Comparison of ENCODE assay signal across 9 mouse cellular contexts in genomic region chr7:142349308-142349961, GRCm38 (mm10). TPM values are rescaled to one million over a fixed set of nuclear protein-coding genes. Genes with fewer than 3 reads are reported as not detected.
A peak's percentile ranks its signal among the peaks of the same experiment; 100 is the strongest.
DNase-seq lines count a peak whose midpoint lies in the region; ATAC-seq lines count a peak whose summit lies in the region.
"Had no signal": no experiment of that assay in that cellular context is flagged by ENCODE, and none has a peak within 500 bp of the region (broad histone marks: within the 10 kb centered on the region; RNA-seq: fewer than 3 reads in every experiment).

No protein-coding gene starts in this region.

- WGBS in kidney, embryonic 16.5 days = 24% methylated on average over 9 of the region's 9 CpGs
- 23% methylated on average over 9 of the region's 9 CpGs for whole genome bisulfite sequencing in embryonic facial prominence, embryonic 14.5 days
- WGBS in midbrain, embryonic 14.5 days = 21% methylated on average over 9 of the region's 9 CpGs

- peaks cover 11% of the 10 kb centered on the region for H3K4me1 ChIP-seq in kidney, embryonic 16.5 days (ENCODE audit: insufficient read depth, low read length)
- H3K4me1 ChIP-seq in embryonic facial prominence, embryonic 14.5 days (ENCODE audit: control insufficient read depth, insufficient read depth, low read length) = peaks cover 5% of the 10 kb centered on the region; the same call in 1 of the 2 replicates
- 0 out of 2 replicates have a peak, but pooled peaks cover 10% of the 10 kb centered on the region for H3K4me1 ChIP-seq in midbrain, embryonic 14.5 days (ENCODE audit: control insufficient read depth, insufficient read depth, low read length)

- DNase-seq in kidney, adult 11 months = no peak
- DNase-seq in embryonic facial prominence, embryonic 14.5 days (ENCODE audit: low spot score) = peak; percentile 82
- peak; percentile 60 to 78 for DNase-seq in layer of hippocampus, adult 18-20 months (ENCODE audit: low spot score in 2 of 2)
- DNase-seq in midbrain, embryonic 14.5 days = peak; percentile 74
- no peak for DNase-seq in embryo, embryonic 9.5 days (ENCODE audit: extremely low spot score)
- DNase-seq in cerebellum, postnatal 36 days = no peak
- DNase-seq in ovary, postnatal 14 days (ENCODE audit: low spot score) = no peak

- H3K27me3 ChIP-seq in kidney, embryonic 16.5 days (ENCODE audit: insufficient read depth, low read length) = no peaks in the 10 kb centered on the region
- no peaks in the 10 kb centered on the region for H3K27me3 ChIP-seq in embryonic facial prominence, embryonic 14.5 days (replicated peaks; ENCODE audit: control insufficient read depth, insufficient read depth, low read length)
- no peaks in the 10 kb centered on the region for H3K27me3 ChIP-seq in midbrain, embryonic 14.5 days (ENCODE audit: control insufficient read depth, insufficient read depth, low read length)

- H3K9ac ChIP-seq in kidney, embryonic 16.5 days (replicated peaks; ENCODE audit: low read length) = no peak overlapping the region
- 0 out of 2 replicates have a peak overlapping the region, but pooled peaks have one; percentile 21 for H3K9ac ChIP-seq in embryonic facial prominence, embryonic 14.5 days (ENCODE audit: low read depth, low read length)
- H3K9ac ChIP-seq in midbrain, embryonic 14.5 days (replicated peaks; ENCODE audit: low read length) = no peak overlapping the region

- no peak overlapping the region for H3K4me3 ChIP-seq in kidney, embryonic 16.5 days (ENCODE audit: low read length)
- no peak overlapping the region for H3K4me3 ChIP-seq in embryonic facial prominence, embryonic 14.5 days (ENCODE audit: low read depth, low read length)
- H3K4me3 ChIP-seq in midbrain, embryonic 14.5 days (replicated peaks; ENCODE audit: low read depth, low read length) = no peak overlapping the region

- H3K4me2 ChIP-seq in kidney, embryonic 16.5 days (replicated peaks; ENCODE audit: low read depth, low read length) = no peak overlapping the region
- no peak overlapping the region for H3K4me2 ChIP-seq in embryonic facial prominence, embryonic 14.5 days (ENCODE audit: low read depth, low read length)
- no peak overlapping the region for H3K4me2 ChIP-seq in midbrain, embryonic 14.5 days (ENCODE audit: low read length)

- peak; percentile 70 for ATAC-seq in kidney, embryonic 16.5 days (ENCODE audit: low FRiP score, low TSS enrichment)
- ATAC-seq in embryonic facial prominence, embryonic 14.5 days (ENCODE audit: low read depth) = peak; percentile 83
- ATAC-seq in midbrain, embryonic 14.5 days (ENCODE audit: low FRiP score, low TSS enrichment) = peak; percentile 57; the same call in 1 of the 2 replicates

- no peaks in the 10 kb centered on the region for H3K9me3 ChIP-seq in kidney, embryonic 16.5 days (ENCODE audit: low read length)
- H3K9me3 ChIP-seq in embryonic facial prominence, embryonic 14.5 days (ENCODE audit: control insufficient read depth, low read length) = no peaks in the 10 kb centered on the region
- no peaks in the 10 kb centered on the region for H3K9me3 ChIP-seq in midbrain, embryonic 14.5 days (ENCODE audit: control insufficient read depth, low read length)

- H3K36me3 ChIP-seq in kidney, embryonic 16.5 days (ENCODE audit: insufficient read depth, low read length) = no peaks in the 10 kb centered on the region
- H3K36me3 ChIP-seq in embryonic facial prominence, embryonic 14.5 days (ENCODE audit: control insufficient read depth, insufficient read depth, low read length) = no peaks in the 10 kb centered on the region
- no peaks in the 10 kb centered on the region for H3K36me3 ChIP-seq in midbrain, embryonic 14.5 days (ENCODE audit: control insufficient read depth, insufficient read depth, low read length)

- H3K27ac ChIP-seq in kidney, embryonic 16.5 days (ENCODE audit: low read length) = peak overlapping the region; percentile 27; the same call in 1 of the 2 replicates
- H3K27ac ChIP-seq in embryonic facial prominence, embryonic 14.5 days (replicated peaks; ENCODE audit: low read depth, low read length) = peak overlapping the region; percentile 42
- H3K27ac ChIP-seq in midbrain, embryonic 14.5 days (replicated peaks; ENCODE audit: low read depth, low read length) = peak overlapping the region; percentile 62; the same call in 1 of the 2 replicates

RNA-seq across cellular contexts. Expression of gene Ifitm10, which starts 24.1 kb away (rescaled TPM):
- polyA plus RNA-seq in kidney, embryonic 16.5 days (2015; fragmentation: Nextera tagmentation; extraction: Ambion mirVana) = 1.8 and 2.5 TPM in 2 replicates
- 3.0 and 3.3 TPM in 2 replicates for polyA plus RNA-seq in embryonic facial prominence, embryonic 14.5 days (2014; fragmentation: Nextera tagmentation; extraction: Ambion mirVana)
- 10 to 100 TPM; 36.8 to 37.1 TPM for total RNA-seq in layer of hippocampus, adult 18-20 months (2021)
- polyA plus RNA-seq in midbrain, embryonic 14.5 days (2014; fragmentation: Nextera tagmentation; extraction: Ambion mirVana) = 3.9 and 6.1 TPM in 2 replicates

RNA-seq across cellular contexts. Expression of gene Gm49369, which starts 33.0 kb away (rescaled TPM):
- 4.4 TPM in 1 of 2 replicates, not detected in the other for polyA plus RNA-seq in kidney, embryonic 16.5 days (2015; fragmentation: Nextera tagmentation; extraction: Ambion mirVana)
- 0.46 TPM in 1 of 2 replicates, not detected in the other for polyA plus RNA-seq in embryonic facial prominence, embryonic 14.5 days (2014; fragmentation: Nextera tagmentation; extraction: Ambion mirVana)
- total RNA-seq in layer of hippocampus, adult 18-20 months (2021) = 1 to 10 TPM in 1 of 2 experiments, under 1 TPM in 1; 0.94 to 6.7 TPM
- polyA plus RNA-seq in midbrain, embryonic 14.5 days (2014; fragmentation: Nextera tagmentation; extraction: Ambion mirVana) = 1.8 TPM in 1 of 2 replicates, not detected in the other

RNA-seq across cellular contexts. Expression of gene Ctsd, which starts 38.4 kb away (rescaled TPM):
- polyA plus RNA-seq in kidney, embryonic 16.5 days (2015; fragmentation: Nextera tagmentation; extraction: Ambion mirVana) = 398 and 453 TPM in 2 replicates
- 342 and 350 TPM in 2 replicates for polyA plus RNA-seq in embryonic facial prominence, embryonic 14.5 days (2014; fragmentation: Nextera tagmentation; extraction: Ambion mirVana)
- 100 to 1,000 TPM; 303 to 349 TPM for total RNA-seq in layer of hippocampus, adult 18-20 months (2021)
- polyA plus RNA-seq in midbrain, embryonic 14.5 days (2014; fragmentation: Nextera tagmentation; extraction: Ambion mirVana) = 208 and 229 TPM in 2 replicates

RNA-seq across cellular contexts. Expression of gene Krtap5-4, which starts 46.1 kb away (rescaled TPM):
- not detected in 2 replicates for polyA plus RNA-seq in kidney, embryonic 16.5 days (2015; fragmentation: Nextera tagmentation; extraction: Ambion mirVana)
- polyA plus RNA-seq in embryonic facial prominence, embryonic 14.5 days (2014; fragmentation: Nextera tagmentation; extraction: Ambion mirVana) = not detected in 2 replicates
- total RNA-seq in layer of hippocampus, adult 18-20 months (2021) = not detected
- not detected in 2 replicates for polyA plus RNA-seq in midbrain, embryonic 14.5 days (2014; fragmentation: Nextera tagmentation; extraction: Ambion mirVana)
- polyA plus RNA-seq: liver, embryonic 16.5 days had no signal

RNA-seq across cellular contexts. Expression of gene Krtap5-1, which starts 52.5 kb away (rescaled TPM):
- not detected in 2 replicates for polyA plus RNA-seq in kidney, embryonic 16.5 days (2015; fragmentation: Nextera tagmentation; extraction: Ambion mirVana)
- not detected in 2 replicates for polyA plus RNA-seq in embryonic facial prominence, embryonic 14.5 days (2014; fragmentation: Nextera tagmentation; extraction: Ambion mirVana)
- total RNA-seq in layer of hippocampus, adult 18-20 months (2021) = not detected
- not detected in 2 replicates for polyA plus RNA-seq in midbrain, embryonic 14.5 days (2014; fragmentation: Nextera tagmentation; extraction: Ambion mirVana)
- polyA plus RNA-seq: liver, embryonic 16.5 days had no signal

Comparison
In these comparisons a context has a peak if more than half of its experiments do, and no peak if none do; other contexts are left out.
1. DNase-seq: peak in embryonic facial prominence, embryonic 14.5 days (single experiment), layer of hippocampus, adult 18-20 months (2 of 2) and midbrain, embryonic 14.5 days (single experiment); none in kidney, adult 11 months (single experiment), embryo, embryonic 9.5 days (single experiment), cerebellum, postnatal 36 days (0 of 2) and ovary, postnatal 14 days (single experiment).
2. Peak in every context shown above with its lines, with median percentiles within 50 percentile points of each other: ATAC-seq and H3K27ac ChIP-seq.